Mouse (Mus musculus) embryonic facial prominence, embryonic 15.5 days (tissue): Measurements from ENCODE around the gene Llgl2. TPM values are rescaled to one million over a fixed set of nuclear protein-coding genes. Genes with fewer than 3 reads are reported as not detected.
A peak's percentile ranks its signal among the peaks of the same experiment; 100 is the strongest.

Experiments
- ATAC-seq: fragments of 200-750 bp; cut with Nextera tagmentation; 2 replicates; pipeline ENCODE4 v1.8.0; 2017; ENCODE audit warnings: low read depth, moderate TSS enrichment; ENCODE audit not compliant: insufficient number of reproducible peaks, low FRiP score, low TSS enrichment
- H3K27ac ChIP-seq: fragments of 300-500 bp; sonication (generic); replicated peaks from 2 replicates; pipeline ENCODE4 v1.5.1; 2015; ENCODE audit warnings: mild to moderate bottlenecking, inconsistent platforms
- H3K27me3 ChIP-seq: fragments of 300-500 bp; sonication (generic); 2 replicates; pipeline ENCODE4 v1.6.1; 2015; ENCODE audit warnings: inconsistent platforms
- H3K36me3 ChIP-seq: fragments of 300-500 bp; sonication (generic); 2 replicates; pipeline ENCODE4 v1.6.1; 2015; ENCODE audit warnings: mild to moderate bottlenecking, inconsistent platforms
- H3K4me1 ChIP-seq: fragments of 300-500 bp; sonication (generic); 2 replicates; pipeline ENCODE4 v1.6.1; 2015; ENCODE audit warnings: inconsistent platforms
- H3K4me2 ChIP-seq: fragments of 300-500 bp; sonication (generic); replicated peaks from 2 replicates; pipeline ENCODE4 v1.6.1; 2015; ENCODE audit warnings: mild to moderate bottlenecking, inconsistent platforms
- H3K4me3 ChIP-seq: fragments of 300-500 bp; sonication (generic); replicated peaks from 2 replicates; pipeline ENCODE4 v1.5.1; 2015; ENCODE audit warnings: mild to moderate bottlenecking, inconsistent platforms
- H3K9ac ChIP-seq: fragments of 300-500 bp; sonication (generic); 2 replicates; pipeline ENCODE4 v1.6.1; 2015; ENCODE audit warnings: inconsistent platforms
- H3K9me3 ChIP-seq: fragments of 300-500 bp; sonication (generic); replicated peaks from 2 replicates; pipeline ENCODE4 v1.6.1; 2016; ENCODE audit warnings: inconsistent platforms
- WGBS: fragments of 180-500 bp; shearing (Covaris S2); methylation state at CpG from one replicate; pipeline ENCODE4 v1.1.7; 2015; 5-methylcytosine and 5-hydroxymethylcytosine counted together
- polyA plus RNA-seq: library from polyadenylated mRNA; unstranded; fragments of >200 nt; fragmentation: Nextera tagmentation; extraction: Ambion mirVana; gene quantifications from 2 replicates; pipeline ENCODE4 v1.2.1, GENCODE M21; 2015

The Llgl2 gene
- polyA plus RNA-seq, 1 experiment from 2014 or later: 22.6 TPM

- no peak overlapping the region for H3K4me2 ChIP-seq
- no peak overlapping the region for H3K27ac ChIP-seq
- no peak overlapping the region for H3K9ac ChIP-seq
- no peak for ATAC-seq
- no peak overlapping the region for H3K4me3 ChIP-seq
- 81% methylated on average over 8 of the region's 8 CpGs for WGBS
- H3K27me3 ChIP-seq: peaks cover 5% of the 10 kb centered on the region
- H3K36me3 ChIP-seq: no peaks in the 10 kb centered on the region
- H3K9me3 ChIP-seq: no peaks in the 10 kb centered on the region
- no peaks in the 10 kb centered on the region for H3K4me1 ChIP-seq
These were observed 54.2 kb downstream of the Llgl2 start for GRCm38 (mm10) chr11:115878071-115878470.

GRCm38 (mm10) chr11:115881002-115881401, 57.2 kb downstream of the Llgl2 start:
- H3K27me3 ChIP-seq: peaks cover 17% of the 10 kb centered on the region
- H3K36me3 ChIP-seq: no peaks in the 10 kb centered on the region
- no peak for ATAC-seq
- H3K9ac ChIP-seq: no peak overlapping the region
- no peak overlapping the region for H3K4me3 ChIP-seq
- no peaks in the 10 kb centered on the region for H3K9me3 ChIP-seq
- 19% methylated on average over 5 of the region's 5 CpGs for whole genome bisulfite sequencing
- no peaks in the 10 kb centered on the region for H3K4me1 ChIP-seq
- no peak overlapping the region for H3K27ac ChIP-seq
- no peak overlapping the region for H3K4me2 ChIP-seq

GRCm38 (mm10) chr11:115883251-115883650, 59.4 kb downstream of the Llgl2 start:
- Histone ChIP-seq H3K4me2 (0 out of 2 replicates have a peak overlapping the region, but pooled peaks have one; percentile 1), H3K4me1 (no peaks in the 10 kb centered on the region), H3K27ac (no peak overlapping the region), H3K4me3 (no peak overlapping the region), H3K27me3 (peaks cover 17% of the 10 kb centered on the region), H3K9me3 (no peaks in the 10 kb centered on the region), H3K36me3 (no peaks in the 10 kb centered on the region), H3K9ac (no peak overlapping the region)
- ATAC-seq: no peak
- WGBS: 30% methylated on average over 16 of the region's 17 CpGs

- no peak overlapping the region for H3K9ac ChIP-seq
- H3K4me1 ChIP-seq: peaks cover 5% of the 10 kb centered on the region; the same call in 1 of the 2 replicates
- H3K4me2 ChIP-seq: no peak overlapping the region
- H3K27me3 ChIP-seq: peaks cover 17% of the 10 kb centered on the region
- no peak for ATAC-seq
- WGBS: 86% methylated on average over 3 of the region's 3 CpGs
- H3K4me3 ChIP-seq: no peak overlapping the region
- H3K27ac ChIP-seq: no peak overlapping the region
- no peaks in the 10 kb centered on the region for H3K36me3 ChIP-seq
- H3K9me3 ChIP-seq: no peaks in the 10 kb centered on the region
These were observed 60.5 kb downstream of the Llgl2 start for GRCm38 (mm10) chr11:115884361-115884760.

- Histone ChIP-seq H3K4me1 (peaks cover 5% of the 10 kb centered on the region; the same call in 1 of the 2 replicates), H3K9me3 (no peaks in the 10 kb centered on the region), H3K27ac (no peak overlapping the region), H3K9ac (no peak overlapping the region), H3K27me3 (peaks cover 17% of the 10 kb centered on the region), H3K4me2 (no peak overlapping the region), H3K36me3 (no peaks in the 10 kb centered on the region), H3K4me3 (no peak overlapping the region)
- 76% methylated on average over 11 of the region's 11 CpGs for WGBS
- no peak; the same call in 1 of the 2 replicates for ATAC-seq
These were observed 61.4 kb downstream of the Llgl2 start for GRCm38 (mm10) chr11:115885281-115885680.

- no peak for ATAC-seq
- Histone ChIP-seq H3K9ac (no peak overlapping the region), H3K4me2 (no peak overlapping the region), H3K9me3 (no peaks in the 10 kb centered on the region), H3K27ac (no peak overlapping the region), H3K4me3 (no peak overlapping the region), H3K36me3 (no peaks in the 10 kb centered on the region), H3K4me1 (peaks cover 5% of the 10 kb centered on the region; the same call in 1 of the 2 replicates), H3K27me3 (peaks cover 17% of the 10 kb centered on the region)
- 86% methylated on average over 11 of the region's 11 CpGs for WGBS
These were observed 62.6 kb downstream of the Llgl2 start for GRCm38 (mm10) chr11:115886446-115886845.

GRCm38 (mm10) chr11:115888020-115888419, 64.2 kb downstream of the Llgl2 start:
- no peaks in the 10 kb centered on the region for H3K9me3 ChIP-seq
- H3K4me1 ChIP-seq: peaks cover 5% of the 10 kb centered on the region; the same call in 1 of the 2 replicates
- H3K4me2 ChIP-seq: no peak overlapping the region
- WGBS: 90% methylated on average over 5 of the region's 5 CpGs
- peaks cover 12% of the 10 kb centered on the region; the same call in 1 of the 2 replicates for H3K27me3 ChIP-seq
- no peak for ATAC-seq
- no peak overlapping the region for H3K9ac ChIP-seq
- peaks cover 3% of the 10 kb centered on the region; the same call in 1 of the 2 replicates for H3K36me3 ChIP-seq
- H3K27ac ChIP-seq: no peak overlapping the region
- no peak overlapping the region for H3K4me3 ChIP-seq

- Histone ChIP-seq H3K36me3 (peaks cover 14% of the 10 kb centered on the region), H3K9ac (no peak overlapping the region), H3K4me2 (no peak overlapping the region), H3K4me1 (peaks cover 5% of the 10 kb centered on the region; the same call in 1 of the 2 replicates), H3K27me3 (0 out of 2 replicates have a peak, but pooled peaks cover 2% of the 10 kb centered on the region), H3K27ac (no peak overlapping the region), H3K4me3 (no peak overlapping the region), H3K9me3 (no peaks in the 10 kb centered on the region)
- no peak for ATAC-seq
- 77% methylated on average over 6 of the region's 6 CpGs for WGBS
These were observed 65.3 kb downstream of the Llgl2 start for GRCm38 (mm10) chr11:115889159-115889558.

- Histone ChIP-seq H3K9ac (no peak overlapping the region), H3K36me3 (peaks cover 36% of the 10 kb centered on the region)
These were observed 68.4 kb downstream of the Llgl2 start for GRCm38 (mm10) chr11:115892213-115892612.

GRCm38 (mm10) chr11:115893071-115893470, 69.2 kb downstream of the Llgl2 start:
- ATAC-seq: no peak
- Histone ChIP-seq H3K36me3 (peaks cover 36% of the 10 kb centered on the region), H3K27me3 (no peaks in the 10 kb centered on the region), H3K4me3 (no peak overlapping the region), H3K27ac (no peak overlapping the region), H3K4me2 (no peak overlapping the region), H3K9me3 (no peaks in the 10 kb centered on the region), H3K9ac (no peak overlapping the region), H3K4me1 (peaks cover 5% of the 10 kb centered on the region; the same call in 1 of the 2 replicates)
- WGBS: 86% methylated on average over 9 of the region's 9 CpGs

More at GRCm38 (mm10) chr11:115892213-115892612, 68.4 kb downstream of the Llgl2 start:
- no peak overlapping the region for H3K4me2 ChIP-seq
- no peak for ATAC-seq
- H3K4me1 ChIP-seq: peaks cover 5% of the 10 kb centered on the region; the same call in 1 of the 2 replicates
- no peak overlapping the region for H3K27ac ChIP-seq
- 63% methylated on average over 6 of the region's 6 CpGs for WGBS
- no peaks in the 10 kb centered on the region for H3K27me3 ChIP-seq
- H3K4me3 ChIP-seq: no peak overlapping the region
- no peaks in the 10 kb centered on the region for H3K9me3 ChIP-seq

- Histone ChIP-seq H3K36me3 (peaks cover 36% of the 10 kb centered on the region), H3K27me3 (no peaks in the 10 kb centered on the region), H3K4me3 (no peak overlapping the region), H3K27ac (no peak overlapping the region), H3K9me3 (no peaks in the 10 kb centered on the region), H3K9ac (no peak overlapping the region), H3K4me2 (no peak overlapping the region), H3K4me1 (peaks cover 6% of the 10 kb centered on the region)
- 75% methylated on average over 14 of the region's 14 CpGs for WGBS
- ATAC-seq: no peak
These were observed 71.1 kb downstream of the Llgl2 start for GRCm38 (mm10) chr11:115894755-115895520.
